Mouse (Mus musculus) cerebellum, adult 2 months (tissue): ENCODE data around the gene Il31.

Experiments used
- CTCF ChIP-seq: fragments of 200-500 bp; IDR thresholded peaks from 2 replicates; pipeline ENCODE4 v1.5.1; 2011; ENCODE audit warnings: low read depth, mild to moderate bottlenecking, control low read depth, low read length, moderate library complexity, borderline replicate concordance; ENCODE audit not compliant: insufficient read depth
- POLR2A ChIP-seq: fragments of 200-500 bp; IDR thresholded peaks from 2 replicates; pipeline ENCODE4 v1.6.1; 2011; ENCODE audit warnings: low read length, control low read depth, borderline replicate concordance; ENCODE audit not compliant: insufficient read depth

DNA sequence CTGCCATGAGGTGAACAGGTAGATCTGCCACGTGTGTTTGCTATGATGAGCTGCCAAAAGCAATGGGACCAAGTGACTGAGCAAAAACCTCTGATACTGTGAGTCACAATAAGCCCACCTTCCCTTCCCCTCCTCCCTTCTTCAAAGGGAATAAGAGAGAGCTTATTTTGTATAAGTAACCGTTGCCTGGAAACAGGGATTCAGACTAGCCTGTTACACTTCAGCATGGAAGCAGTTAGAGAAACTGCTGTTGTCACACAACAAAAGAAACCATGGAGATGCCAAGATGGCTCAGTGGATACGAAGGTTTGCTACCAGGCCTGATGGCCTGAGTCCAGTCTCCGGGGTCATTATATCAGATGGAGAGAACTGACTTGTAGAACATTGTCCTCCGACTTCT lies 15.5 kb downstream of the Il31 start:
- TF ChIP-seq CTCF (no peak), POLR2A (no peak)
